Mouse (Mus musculus): ENCODE measurements at regions not wholly inside any gene's neighbourhood (a gene's known extent, or its start where the extent isn't known, plus 50 kb on each side); places are given as distances from the start of the nearest gene placed in this dataset.

DNA sequence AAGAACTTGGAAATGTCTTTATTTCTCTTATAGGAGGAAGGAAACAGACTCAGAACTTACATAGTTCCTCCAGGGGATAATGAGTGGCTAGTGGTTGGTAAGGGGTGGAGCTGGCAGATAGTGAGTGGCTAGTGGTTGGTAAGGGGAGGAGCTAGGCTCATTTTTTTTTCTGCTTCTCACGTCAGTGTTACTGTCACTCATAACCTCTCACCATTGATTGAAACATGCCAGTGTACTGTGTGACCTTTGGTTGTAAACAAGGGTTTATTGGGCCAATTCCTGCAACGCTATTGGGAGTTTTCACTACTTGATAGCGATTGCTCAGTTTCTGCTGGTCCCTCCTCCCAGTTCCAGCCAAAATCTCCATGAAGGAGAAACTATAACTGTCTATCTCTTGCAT is 175.5 kb downstream of the Sec61b start:
- TF ChIP-seq CTCF (IDR thresholded peaks at IDR 0.05; ENCODE audit: borderline replicate concordance, control insufficient read depth, extremely low read depth, insufficient read depth, low read length, poor library complexity) (no peak), POLR2A (IDR thresholded peaks at IDR 0.05; ENCODE audit: control insufficient read depth, extremely low read depth, insufficient read depth, low read length, poor library complexity) (no peak)
